Mouse (Mus musculus): ENCODE results near the gene Slc30a5.

- TF ChIP-seq POLR2A (IDR thresholded peaks at IDR 0.05; ENCODE audit: low read depth, low read length) (no peak), CTCF (IDR thresholded peaks at IDR 0.05; ENCODE audit: borderline replicate concordance, insufficient read depth, low read length) (no peak)
Measured at GRCm38 (mm10) chr13:100873530-100873929, 40.3 kb upstream of the Slc30a5 start.
